Mouse (Mus musculus) cerebellum, adult 9-10 months (tissue): ENCODE data around the gene Slc36a1.

Experiments used
- DNase-seq: peaks from one replicate; pipeline ENCODE4 v3.0.0; 2022

The Slc36a1 gene

GRCm38 (mm10) chr11:55209626-55210353, 5.6 kb downstream of the Slc36a1 start:
- no peak for DNase-seq

DNA sequence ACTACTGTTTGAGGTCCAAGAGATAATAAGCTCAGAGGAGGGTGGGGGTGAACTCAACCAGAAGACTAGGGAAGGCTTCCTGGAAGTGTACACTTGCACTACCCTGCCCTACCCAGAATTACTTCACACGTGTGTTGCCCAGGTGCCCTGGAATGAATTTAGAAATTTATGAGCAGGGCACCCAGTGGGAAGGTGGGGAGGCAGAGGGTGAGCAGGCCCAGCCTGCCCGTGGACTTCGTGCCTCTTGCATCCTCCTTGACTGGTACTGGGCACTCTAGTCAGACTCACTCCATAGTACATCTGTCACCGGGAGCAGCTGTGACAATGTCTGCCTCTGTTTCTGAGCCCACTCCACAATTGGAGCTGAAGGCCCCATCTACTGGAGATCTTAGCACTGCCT, 9.4 kb downstream of the Slc36a1 start:
- DNase-seq: no peak

DNA sequence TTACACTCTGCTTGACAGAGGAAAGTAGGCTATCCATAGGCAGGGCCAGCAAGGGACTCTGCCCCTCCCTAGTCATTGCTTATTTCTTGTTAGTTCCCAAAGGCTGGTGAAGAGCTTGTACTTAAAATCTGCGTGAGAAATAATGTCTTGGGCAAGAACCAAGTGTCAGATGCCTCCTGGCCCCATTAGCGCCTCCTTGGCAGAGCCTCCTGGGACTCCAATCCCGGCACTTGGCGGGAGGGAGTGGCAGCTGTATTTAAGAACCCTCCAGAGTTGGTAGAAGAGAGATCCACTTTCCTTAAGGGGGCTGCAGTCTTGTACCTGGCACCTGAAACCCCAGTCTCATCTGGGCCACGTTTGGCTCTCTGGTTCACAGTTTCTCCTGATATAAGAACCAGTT, 10.0 kb downstream of the Slc36a1 start:
- no peak for DNase-seq

DNA sequence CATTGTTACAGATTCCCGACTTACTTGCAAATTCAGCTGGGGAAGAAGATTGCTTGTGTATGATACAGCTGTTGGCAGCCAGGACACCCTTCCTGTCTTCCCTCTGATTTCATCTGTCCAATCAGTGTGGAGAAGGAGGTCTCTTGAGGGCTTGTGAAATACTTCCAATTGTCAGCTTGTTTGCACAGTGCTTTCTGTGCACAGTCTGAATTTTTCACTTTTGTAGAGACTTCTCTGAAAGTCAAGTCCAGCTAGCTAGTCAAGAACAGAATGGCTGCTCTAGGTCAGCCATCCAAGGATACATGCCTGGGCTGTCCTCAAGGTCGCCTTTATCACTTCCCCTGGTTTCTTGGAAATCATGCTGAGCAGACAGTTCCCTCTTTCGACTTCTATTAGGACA, 10.8 kb downstream of the Slc36a1 start:
- DNase-seq: no peak

DNA sequence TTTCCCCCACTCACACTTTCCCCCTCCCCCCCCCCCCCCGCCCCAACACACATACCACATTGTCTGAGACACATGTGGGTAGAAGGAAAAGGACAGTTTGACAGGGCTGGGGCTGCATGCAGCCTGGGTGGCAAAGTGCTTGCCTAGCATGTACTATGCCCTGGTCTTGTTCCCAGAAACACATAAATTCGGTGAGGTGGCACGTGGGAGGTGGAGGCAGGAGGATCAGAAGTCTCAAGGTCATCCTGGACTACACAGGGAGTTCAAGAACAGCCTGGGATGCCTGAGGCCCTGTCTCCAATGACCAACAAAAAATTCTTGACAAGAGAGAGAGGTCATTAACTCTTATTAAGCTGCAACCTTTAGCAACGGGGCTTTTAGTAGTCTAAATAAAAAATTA, 11.9 kb downstream of the Slc36a1 start:
- no peak for DNase-seq

- DNase-seq: no peak
These were observed 12.7 kb downstream of the Slc36a1 start for GRCm38 (mm10) chr11:55216830-55217229.

GRCm38 (mm10) chr11:55217418-55217817, 13.3 kb downstream of the Slc36a1 start:
- DNase-seq: no peak

DNA sequence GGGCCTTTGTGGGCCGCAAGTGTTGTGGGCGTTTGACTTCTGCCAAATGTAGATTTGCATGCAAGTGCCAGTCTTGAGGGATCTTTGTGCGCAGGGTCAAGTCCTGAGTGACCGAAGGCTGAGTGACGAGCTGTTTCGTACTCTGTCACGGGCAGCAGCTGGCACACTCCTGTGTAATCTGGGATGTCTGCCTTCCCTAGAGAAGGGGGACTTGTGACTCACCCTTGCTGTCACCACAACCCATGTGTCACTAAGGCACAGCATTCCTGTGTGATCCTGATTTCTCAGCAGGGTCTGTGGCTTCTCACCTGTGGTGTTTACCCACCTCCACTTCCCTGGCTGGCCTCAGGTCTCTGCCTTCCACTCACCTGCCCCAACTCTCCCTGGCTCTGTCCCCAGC, 13.7 kb downstream of the Slc36a1 start:
- no peak for DNase-seq

- DNase-seq: no peak
These were observed 14.3 kb downstream of the Slc36a1 start for GRCm38 (mm10) chr11:55218473-55218872.

DNA sequence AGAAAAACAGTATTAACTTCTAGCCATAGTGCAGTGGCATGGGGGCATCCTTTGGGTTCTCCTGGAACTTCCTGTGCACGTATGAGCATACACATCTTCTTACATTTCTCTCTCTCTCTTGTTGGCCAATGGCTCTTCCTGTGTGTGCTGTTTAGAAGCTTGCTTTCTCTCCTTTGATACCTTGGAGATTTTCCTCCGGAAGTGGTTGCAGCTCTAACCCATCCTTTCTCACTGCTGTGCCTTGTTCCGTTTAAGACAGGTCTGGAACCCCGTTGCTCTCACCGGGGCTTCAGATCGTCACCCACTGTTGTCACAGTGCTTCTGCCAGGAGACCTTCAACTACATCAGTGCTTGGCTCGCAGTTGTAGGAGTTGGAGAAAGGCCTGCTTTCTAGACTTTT, 17.2 kb downstream of the Slc36a1 start:
- DNase-seq: no peak

GRCm38 (mm10) chr11:55231034-55231433, 26.9 kb downstream of the Slc36a1 start:
- no peak for DNase-seq

DNA sequence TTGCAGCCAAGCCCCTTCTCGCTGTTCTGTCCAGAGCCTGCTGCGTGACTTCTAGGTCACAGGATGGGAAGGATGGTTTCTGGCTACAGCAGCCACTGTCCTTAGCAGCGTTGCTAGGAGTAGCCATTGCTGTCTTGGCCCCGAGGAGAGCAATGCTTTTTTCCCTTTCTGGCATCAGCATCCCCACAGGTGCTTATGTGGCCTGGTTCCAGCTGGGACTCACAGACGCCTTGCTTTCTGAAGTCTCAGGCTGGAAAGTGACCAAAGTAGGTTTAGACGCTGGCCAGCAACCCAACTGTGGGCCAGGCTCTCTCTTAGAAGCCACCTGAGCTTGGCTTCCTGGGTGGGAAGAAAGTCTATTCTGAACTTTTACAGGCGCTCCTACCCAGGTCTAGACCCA, 30.1 kb downstream of the Slc36a1 start:
- peak; percentile 88 for DNase-seq

DNA sequence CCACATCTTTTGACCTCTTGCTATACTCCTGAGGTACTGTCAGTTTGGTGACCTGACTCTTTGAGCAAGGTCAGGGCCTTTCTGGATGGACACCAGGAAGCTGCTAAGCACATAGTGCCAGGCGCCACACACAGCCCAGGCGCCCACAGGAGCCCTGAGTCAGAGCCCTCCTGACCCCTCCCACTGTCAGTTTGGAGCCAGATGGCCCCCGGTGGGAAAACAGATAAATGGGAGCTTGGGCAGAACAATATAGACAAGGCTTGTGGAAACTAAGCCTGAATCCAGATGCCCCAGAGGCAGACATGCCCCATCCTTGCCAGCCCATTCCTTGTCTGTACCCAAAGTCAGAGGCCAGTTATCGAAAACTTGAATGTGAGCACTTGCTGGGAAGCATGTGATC, 30.6 kb downstream of the Slc36a1 start:
- no peak for DNase-seq

- DNase-seq: no peak
These were observed 32.7 kb downstream of the Slc36a1 start for GRCm38 (mm10) chr11:55236815-55237214.

DNA sequence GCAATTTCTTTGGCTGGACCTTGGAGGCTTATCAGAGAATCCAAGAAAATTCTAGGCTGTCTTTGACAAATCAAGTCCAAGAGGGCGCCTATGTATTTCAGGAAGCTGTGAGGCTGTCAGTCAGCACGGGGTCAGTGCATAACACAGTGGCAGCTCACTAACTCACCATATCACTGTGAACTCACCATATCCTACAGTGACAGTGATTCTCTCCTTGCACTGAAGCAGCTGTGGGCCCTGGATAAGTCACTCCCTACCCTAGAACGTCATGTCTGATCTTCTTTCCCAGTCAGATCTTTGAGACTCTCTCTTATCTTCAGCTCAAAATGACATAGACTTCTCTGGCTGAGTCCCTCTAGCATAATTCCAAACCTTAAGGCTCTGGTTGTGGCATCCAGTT, 35.3 kb downstream of the Slc36a1 start:
- DNase-seq: no peak

DNA sequence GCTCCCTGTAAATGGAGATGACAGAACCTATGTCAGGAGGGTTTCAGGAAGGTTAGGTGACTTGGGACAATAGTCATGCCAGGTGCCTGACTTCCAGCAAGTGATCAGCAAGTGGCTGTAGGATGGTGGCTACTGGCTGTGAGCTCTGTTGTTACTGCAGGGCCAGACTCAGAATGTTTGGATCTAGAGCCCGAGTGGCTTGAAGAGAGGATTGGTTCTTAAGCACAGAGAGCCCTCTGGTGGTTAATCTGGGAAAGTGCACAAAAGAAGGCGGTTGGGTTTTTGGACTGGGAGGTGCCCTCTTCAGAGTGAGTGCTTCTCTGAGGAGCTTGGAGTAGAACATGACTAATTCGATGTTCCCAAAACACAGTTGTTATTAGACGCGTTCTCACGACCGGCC, 36.4 kb downstream of the Slc36a1 start:
- DNase-seq: peak; percentile 91

DNA sequence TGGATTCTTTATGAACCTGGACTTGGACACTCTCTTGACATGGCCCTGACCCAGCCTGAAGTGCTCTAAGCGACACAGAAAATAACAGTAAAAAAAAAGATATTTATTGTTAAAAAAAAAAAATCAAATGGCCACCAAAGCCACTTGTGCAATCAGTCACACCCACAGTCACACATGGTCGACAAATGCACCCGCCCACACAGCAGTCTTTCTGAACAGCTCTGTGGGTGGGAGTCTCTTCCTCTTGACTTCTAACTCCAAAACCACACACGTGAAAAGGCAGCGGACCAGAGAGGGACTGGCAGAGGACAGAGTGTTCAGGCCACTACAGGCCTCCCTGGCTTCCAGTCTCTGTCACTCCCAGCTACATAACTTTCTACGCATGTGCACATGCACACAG, 46.4 kb downstream of the Slc36a1 start:
- no peak for DNase-seq

DNA sequence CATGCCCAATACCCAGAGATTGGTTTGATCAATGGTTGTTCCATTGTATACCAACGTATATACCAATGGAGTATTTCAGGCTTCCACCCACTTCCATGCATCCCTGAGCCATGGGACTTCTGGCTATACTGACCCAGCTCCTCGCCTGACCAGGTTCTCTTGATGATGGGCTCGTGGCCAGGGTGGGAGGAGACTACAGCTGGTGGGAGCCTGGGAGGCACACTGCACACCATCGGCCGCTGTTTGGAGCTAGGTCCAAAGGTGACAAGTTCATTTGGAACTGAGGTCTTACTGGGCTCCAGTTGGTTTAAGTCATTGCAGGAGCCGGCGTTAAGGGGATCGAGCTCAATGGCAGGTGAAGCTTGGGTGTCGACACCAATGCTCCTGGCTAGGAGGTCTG, 49.2 kb downstream of the Slc36a1 start:
- DNase-seq: no peak

DNA sequence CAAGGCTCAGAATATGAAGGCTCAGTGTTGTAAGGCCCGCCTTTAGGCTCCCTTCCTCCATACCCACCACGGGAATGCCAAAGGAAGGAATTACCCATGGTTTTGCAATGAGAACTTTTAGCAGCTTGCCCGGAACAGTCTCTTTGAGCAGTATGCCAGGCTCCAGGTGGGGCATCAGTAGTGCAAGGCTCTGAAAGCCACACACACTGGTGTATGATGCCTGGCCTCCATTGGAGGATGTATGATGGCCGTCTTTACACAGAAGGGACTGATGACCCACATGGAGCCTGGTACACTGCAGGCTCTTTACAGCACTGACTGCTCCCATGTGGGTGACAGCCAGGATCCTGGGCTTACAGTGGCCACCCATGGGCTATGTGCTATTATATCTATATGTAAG, 57.0 kb downstream of the Slc36a1 start:
- DNase-seq: peak; percentile 62

DNA sequence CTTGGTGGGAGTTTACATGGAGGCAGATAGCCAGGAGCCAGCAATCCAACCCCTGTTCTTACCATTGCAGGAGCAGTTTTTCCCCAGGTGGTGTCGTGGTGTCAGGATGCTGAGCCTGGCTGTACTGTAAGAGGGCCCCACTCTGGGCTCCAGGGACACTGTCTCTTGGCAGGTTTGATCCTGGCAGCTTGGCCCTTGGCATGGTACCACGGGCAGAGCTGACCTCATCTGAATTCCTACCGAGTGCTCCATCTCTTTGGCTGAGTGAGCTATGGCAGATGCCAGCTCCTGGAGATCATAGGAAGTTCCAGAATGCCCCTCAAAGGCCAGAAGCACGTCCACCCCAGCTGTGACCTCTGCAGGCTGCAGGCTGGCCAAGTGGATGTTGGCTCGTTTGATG, 57.9 kb downstream of the Slc36a1 start:
- peak; percentile 99 for DNase-seq

GRCm38 (mm10) chr11:55264318-55264717, 60.2 kb downstream of the Slc36a1 start:
- no peak for DNase-seq

DNA sequence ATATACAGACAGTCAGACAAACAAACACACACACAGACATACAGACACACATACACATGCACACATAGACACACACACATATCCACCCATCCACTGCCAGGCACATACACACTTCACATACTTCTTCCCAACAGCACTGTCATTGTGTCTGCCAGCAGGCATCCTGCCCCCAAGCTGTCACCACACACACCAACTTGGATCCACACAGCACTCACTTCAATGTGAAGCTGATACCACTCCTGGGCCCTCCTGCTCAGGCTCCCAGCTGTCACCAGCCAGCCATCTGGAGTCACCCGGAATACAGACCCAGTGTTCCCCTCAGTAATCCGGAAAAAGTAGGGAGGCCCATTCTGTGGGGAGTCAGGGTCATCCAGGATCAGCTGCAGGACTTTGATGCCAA, 61.5 kb downstream of the Slc36a1 start:
- no peak for DNase-seq

GRCm38 (mm10) chr11:55268580-55268979, 64.4 kb downstream of the Slc36a1 start:
- no peak for DNase-seq

DNA sequence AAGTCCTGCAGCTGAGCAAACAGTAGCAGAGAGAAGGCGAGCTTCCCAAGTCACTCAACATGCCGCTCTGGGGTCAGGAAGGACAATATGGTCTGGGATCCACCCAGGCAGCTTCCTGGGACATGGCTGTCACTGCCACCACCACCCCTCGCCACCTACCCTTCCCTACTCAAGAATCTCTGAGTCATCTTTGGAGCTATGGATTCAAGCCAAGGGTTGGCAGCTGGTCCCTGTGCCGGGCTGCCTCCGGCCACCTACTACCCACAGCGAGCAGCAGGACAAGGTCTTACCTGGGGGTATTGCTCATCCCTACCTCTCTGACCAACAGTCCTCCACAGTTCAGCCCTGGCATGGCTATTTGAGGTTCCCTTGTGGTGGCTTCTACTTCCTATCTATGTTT, 70.6 kb downstream of the Slc36a1 start:
- DNase-seq: peak; percentile 94
